Mouse (Mus musculus) myocyte (in vitro differentiated cells): Measurements from ENCODE around the gene Tbx15. TPM values are rescaled to one million over a fixed set of nuclear protein-coding genes. Genes with fewer than 3 reads are reported as not detected.

Experiments
- H3K27me3 ChIP-seq: one replicate; pipeline ENCODE4 v1.6.1; 2011; ENCODE audit not compliant: control insufficient read depth, insufficient read depth, insufficient read length
- H3K36me3 ChIP-seq: one replicate; pipeline ENCODE4 v1.6.1; 2011; ENCODE audit not compliant: control insufficient read depth, insufficient read depth
- H3K4me2 ChIP-seq: one replicate; pipeline ENCODE4 v1.6.1; 2011; ENCODE audit warnings: low read depth, control low read depth
- H3K4me3 ChIP-seq: one replicate; pipeline ENCODE4 v1.5.1; 2011; ENCODE audit warnings: mild to moderate bottlenecking, control low read depth, moderate library complexity
- H3K79me2 ChIP-seq: one replicate; pipeline ENCODE4 v1.6.1; 2011; ENCODE audit not compliant: control insufficient read depth, insufficient read depth
- H3ac ChIP-seq: one replicate; pipeline ENCODE4 v1.6.1; 2011; ENCODE audit not compliant: control insufficient read depth, insufficient read length
- CEBPB ChIP-seq: IDR thresholded peaks from 2 replicates; pipeline ENCODE4 v1.6.1; 2011; ENCODE audit warnings: mild to moderate bottlenecking, moderate library complexity; ENCODE audit not compliant: poor library complexity, insufficient read depth, severe bottlenecking
- E2F4 ChIP-seq: IDR thresholded peaks from one replicate; pipeline ENCODE4 v1.6.1; 2011; ENCODE audit warnings: mild to moderate bottlenecking, control low read depth, moderate library complexity; ENCODE audit not compliant: insufficient read depth
- MAX ChIP-seq: IDR thresholded peaks from one replicate; pipeline ENCODE4 v1.6.1; 2011; ENCODE audit warnings: low read depth, mild to moderate bottlenecking, control low read depth
- MYOD1 ChIP-seq, 3 experiments: IDR thresholded peaks; one replicate each; pipeline ENCODE4 v1.6.1; 2011; ENCODE audit warnings: control low read depth in 2 of 3, low read depth in 2 of 3, mild to moderate bottlenecking in 2 of 3, moderate library complexity in 1 of 3; ENCODE audit not compliant: insufficient read length in 2 of 3, control insufficient read depth in 1 of 3
- MYOG ChIP-seq, 3 experiments: IDR thresholded peaks; one replicate each; pipeline ENCODE4 v1.6.1; 2011; ENCODE audit warnings: control low read depth in 2 of 3, low read depth in 2 of 3, mild to moderate bottlenecking in 2 of 3; ENCODE audit not compliant: insufficient read length in 2 of 3, control insufficient read depth in 1 of 3, insufficient read depth in 1 of 3
- POLR2A ChIP-seq: IDR thresholded peaks from one replicate; pipeline ENCODE4 v1.6.1; 2011; ENCODE audit warnings: low read depth, mild to moderate bottlenecking, control low read depth, moderate library complexity; ENCODE audit not compliant: insufficient read length
- POLR2AphosphoS2 ChIP-seq: IDR thresholded peaks from one replicate; pipeline ENCODE4 v1.6.1; 2011; ENCODE audit warnings: low read depth, control low read depth; ENCODE audit not compliant: insufficient read length
- REST ChIP-seq: IDR thresholded peaks from one replicate; pipeline ENCODE4 v1.6.1; 2011; ENCODE audit warnings: mild to moderate bottlenecking, control low read depth, moderate library complexity; ENCODE audit not compliant: insufficient read depth, insufficient read length
- SRF ChIP-seq: IDR thresholded peaks from one replicate; pipeline ENCODE4 v1.6.1; 2011; ENCODE audit warnings: low read depth; ENCODE audit not compliant: control insufficient read depth, insufficient read length
- TCF12 ChIP-seq: IDR thresholded peaks from one replicate; pipeline ENCODE4 v1.6.1; 2011; ENCODE audit warnings: mild to moderate bottlenecking, control low read depth; ENCODE audit not compliant: poor library complexity, insufficient read depth, severe bottlenecking
- TCF3 ChIP-seq: IDR thresholded peaks from one replicate; pipeline ENCODE4 v1.6.1; 2011; ENCODE audit warnings: low read depth, control low read depth; ENCODE audit not compliant: insufficient read length
- USF1 ChIP-seq: IDR thresholded peaks from one replicate; pipeline ENCODE4 v1.6.1; 2011; ENCODE audit warnings: low read depth, mild to moderate bottlenecking, control low read depth, moderate library complexity
- polyA plus RNA-seq: library from polyadenylated mRNA; unstranded; fragments of >200 nt; fragmentation: generic; extraction: Trizol; gene quantifications from one replicate; pipeline ENCODE4 v1.2.1, GENCODE M21; 2012; ENCODE audit warnings: missing spikeins

The Tbx15 gene
- polyA plus RNA-seq, 1 experiment = 24.8 TPM

GRCm38 (mm10) chr3:99235116-99235803, 4.9 kb upstream of the Tbx15 start:
- Histone ChIP-seq H3ac (no peak overlapping the region), H3K4me2 (no peak overlapping the region), H3K27me3 (no peaks in the 10 kb centered on the region), H3K4me3 (no peak overlapping the region), H3K79me2 (no peaks in the 10 kb centered on the region), H3K36me3 (no peaks in the 10 kb centered on the region)
- TF ChIP-seq MAX (no peak), MYOD1 (IDR thresholded peaks at IDR 0.05; ENCODE audit: control insufficient read depth in 1 of 3, insufficient read length in 2 of 3, low read depth in 2 of 3) (no peak), TCF3 (no peak), REST (no peak), E2F4 (no peak), MYOG (IDR thresholded peaks at IDR 0.05; ENCODE audit: control insufficient read depth in 1 of 3, insufficient read depth in 1 of 3, insufficient read length in 2 of 3, low read depth in 2 of 3) (no peak), TCF12 (no peak), SRF (no peak), CEBPB (no peak), USF1 (no peak), POLR2A (no peak), POLR2AphosphoS2 (no peak)

DNA sequence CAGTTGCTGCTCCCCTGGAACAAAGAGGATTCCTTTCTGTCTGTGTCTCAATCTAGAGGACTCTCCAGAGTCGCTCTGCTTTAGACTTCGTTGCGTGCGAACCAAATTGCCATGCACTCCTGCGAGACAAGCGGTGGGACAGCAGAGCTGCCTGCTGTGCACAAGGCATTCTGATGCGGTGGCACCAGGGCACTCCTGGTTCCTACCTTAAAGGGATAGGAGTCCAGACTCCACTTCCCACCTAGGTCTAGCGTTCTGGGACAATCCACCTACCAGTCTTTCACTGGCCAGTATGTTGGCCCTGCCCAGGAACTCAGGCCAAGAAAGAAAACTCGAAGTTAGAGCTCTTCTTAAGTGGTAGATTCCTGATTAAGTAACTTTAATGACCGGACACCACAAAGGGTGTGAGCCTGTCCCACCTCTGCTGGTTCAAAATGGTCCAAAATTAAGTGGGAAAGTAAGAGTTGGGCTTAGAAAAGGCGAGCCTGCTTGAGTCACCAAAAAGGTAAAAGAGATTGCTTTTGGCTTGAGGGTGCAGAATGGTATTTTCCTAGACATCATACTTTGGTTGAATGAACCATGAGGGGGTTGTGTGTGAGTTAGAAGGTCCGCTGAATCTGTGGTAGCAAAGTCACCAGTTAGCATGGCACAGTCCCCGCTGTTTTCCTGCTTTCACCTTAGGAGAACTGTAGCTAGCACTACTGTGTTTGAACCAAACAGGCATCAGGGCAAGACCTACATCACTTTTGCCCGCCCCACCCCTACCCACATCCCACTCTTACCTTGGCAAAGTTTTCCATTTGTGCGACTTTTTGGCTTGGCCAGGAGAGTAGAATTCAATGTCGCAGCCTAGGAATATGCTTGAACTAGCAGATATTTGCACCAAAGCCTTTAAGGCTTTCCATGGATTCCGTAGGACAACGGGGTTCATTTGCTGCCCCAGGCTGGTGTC, 4.1 kb upstream of the Tbx15 start:
- TF ChIP-seq POLR2AphosphoS2 (no peak), REST (no peak), CEBPB (no peak), USF1 (no peak), E2F4 (no peak), MYOD1 (IDR thresholded peaks at IDR 0.05; ENCODE audit: control insufficient read depth in 1 of 3, insufficient read length in 2 of 3, low read depth in 2 of 3) (no peak)
- H3ac ChIP-seq = no peak overlapping the region
- no peaks in the 10 kb centered on the region for H3K36me3 ChIP-seq
- no peaks in the 10 kb centered on the region for H3K27me3 ChIP-seq
- no peak overlapping the region for H3K4me2 ChIP-seq
- H3K79me2 ChIP-seq = no peaks in the 10 kb centered on the region
- no peak overlapping the region for H3K4me3 ChIP-seq

DNA sequence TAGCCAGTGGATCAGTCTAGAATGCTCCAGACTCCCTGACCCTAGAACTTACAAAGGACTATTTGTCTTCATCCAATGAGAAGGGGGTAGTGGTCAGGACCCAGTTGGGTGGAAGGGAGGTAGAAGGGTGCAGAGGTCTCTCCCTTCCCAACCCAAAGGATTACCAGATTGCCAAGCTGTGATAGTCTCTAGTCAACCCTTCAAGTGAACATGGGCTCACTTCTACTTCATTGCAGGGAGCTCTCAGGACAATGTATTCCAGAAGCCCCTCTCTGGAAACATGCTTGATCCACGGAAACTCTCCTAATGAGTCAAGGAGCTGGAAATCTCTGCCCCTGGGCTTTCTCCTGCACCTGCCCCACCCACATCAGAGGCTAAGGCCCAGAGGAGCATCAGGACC, 1.5 kb upstream of the Tbx15 start:
- Histone ChIP-seq H3K36me3 (no peaks in the 10 kb centered on the region), H3K79me2 (no peaks in the 10 kb centered on the region), H3ac (no peak overlapping the region), H3K4me2 (no peak overlapping the region), H3K4me3 (no peak overlapping the region), H3K27me3 (no peaks in the 10 kb centered on the region)
- TF ChIP-seq MAX = no peak
- no peak for TF ChIP-seq TCF3
- TF ChIP-seq CEBPB = no peak
- no peak for TF ChIP-seq REST
- TF ChIP-seq POLR2A = no peak
- no peak for TF ChIP-seq E2F4
- no peak for TF ChIP-seq MYOG (IDR thresholded peaks at IDR 0.05; ENCODE audit: control insufficient read depth in 1 of 3, insufficient read depth in 1 of 3, insufficient read length in 2 of 3, low read depth in 2 of 3)
- no peak for TF ChIP-seq MYOD1 (IDR thresholded peaks at IDR 0.05; ENCODE audit: control insufficient read depth in 1 of 3, insufficient read length in 2 of 3, low read depth in 2 of 3)
- no peak for TF ChIP-seq SRF
- no peak for TF ChIP-seq POLR2AphosphoS2
- no peak for TF ChIP-seq USF1
- TF ChIP-seq TCF12 = no peak

DNA sequence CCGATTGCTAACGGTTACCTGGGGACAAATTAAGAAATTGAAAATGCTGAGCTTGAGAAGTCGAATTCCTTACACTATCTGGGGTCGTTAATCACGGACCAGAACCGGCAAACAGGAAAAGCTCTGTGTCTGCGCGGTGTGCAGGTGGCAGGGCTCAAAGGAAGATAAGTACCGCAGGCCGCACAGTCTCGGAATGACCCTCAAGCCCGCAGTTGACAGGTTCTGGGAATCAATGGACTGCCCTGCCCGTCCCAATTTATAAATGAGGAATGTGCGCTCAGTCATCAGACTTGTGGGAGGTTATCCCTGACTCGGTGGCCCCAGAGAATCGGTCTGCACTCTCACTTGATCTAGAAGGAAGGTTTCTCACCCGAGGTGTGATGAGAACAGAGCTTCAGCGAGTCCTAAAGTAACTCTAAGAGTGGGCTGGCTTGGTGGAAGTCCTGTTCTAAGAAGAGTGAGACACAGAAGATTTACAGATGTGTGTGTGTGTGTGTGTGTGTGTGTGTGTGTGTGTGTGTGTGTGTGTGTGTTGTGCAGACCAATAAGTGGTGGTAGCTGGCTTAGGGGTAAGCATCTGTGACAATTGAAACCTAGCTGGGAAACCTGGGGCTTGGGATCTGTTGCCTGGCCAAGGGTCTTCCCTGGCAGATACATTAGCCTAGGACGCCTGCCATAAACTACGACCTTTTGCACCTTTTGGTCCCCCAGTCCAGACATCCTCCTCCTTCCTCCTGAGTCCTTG, 708 bp upstream of the Tbx15 start:
- Histone ChIP-seq H3K36me3 (no peaks in the 10 kb centered on the region), H3K79me2 (no peaks in the 10 kb centered on the region), H3ac (no peak overlapping the region), H3K4me2 (no peak overlapping the region), H3K27me3 (no peaks in the 10 kb centered on the region), H3K4me3 (no peak overlapping the region)
- TF ChIP-seq MYOG (IDR thresholded peaks at IDR 0.05; ENCODE audit: control insufficient read depth in 1 of 3, insufficient read depth in 1 of 3, insufficient read length in 2 of 3, low read depth in 2 of 3) (no peak), POLR2AphosphoS2 (no peak), SRF (no peak), TCF12 (no peak), REST (no peak), CEBPB (no peak), E2F4 (no peak), MAX (no peak), POLR2A (no peak), MYOD1 (IDR thresholded peaks at IDR 0.05; ENCODE audit: control insufficient read depth in 1 of 3, insufficient read length in 2 of 3, low read depth in 2 of 3) (no peak)
